Mouse (Mus musculus) G1E (cell line): ENCODE data around the gene Mb21d2.

Source experiments
- CTCF ChIP-seq: IDR thresholded peaks from 2 replicates; pipeline ENCODE4 v1.5.1; 2012; ENCODE audit warnings: low read depth, low read length, inconsistent platforms, mixed read lengths
- GATA1 ChIP-seq: IDR thresholded peaks from 2 replicates; pipeline ENCODE4 v1.6.1; 2012; ENCODE audit warnings: borderline replicate concordance, low read length, inconsistent platforms, mixed read lengths
- POLR2AphosphoS5 ChIP-seq: IDR thresholded peaks from 2 replicates; pipeline ENCODE4 v1.6.1; 2012; ENCODE audit warnings: low read depth, low read length, inconsistent platforms; ENCODE audit not compliant: insufficient replicate concordance
- TAL1 ChIP-seq: conservative IDR thresholded peaks from 2 replicates; pipeline ENCODE4 v1.6.1; 2012; ENCODE audit warnings: low read depth, low read length, inconsistent platforms, mixed read lengths

GRCm38 (mm10) chr16:28964048-28964447, 34.6 kb upstream of the Mb21d2 start:
- TF ChIP-seq CTCF (no peak), TAL1 (no peak), GATA1 (no peak), POLR2AphosphoS5 (no peak)
